Mouse (Mus musculus) liver, embryonic 14.5 days (tissue): ENCODE results near the gene Sf3b6. TPM values are rescaled to one million over a fixed set of nuclear protein-coding genes. Genes with fewer than 3 reads are reported as not detected.

Experiments
- ATAC-seq: fragments of 200-750 bp; cut with Nextera tagmentation; 2 replicates; pipeline ENCODE4 v1.8.0; 2017; ENCODE audit warnings: moderate number of reproducible peaks, mild to moderate bottlenecking, moderate library complexity; ENCODE audit not compliant: insufficient read depth
- DNase-seq, 3 experiments: peaks; one replicate each; pipeline ENCODE4 v3.0.0-alpha.2; 2012 to 2013; ENCODE audit warnings: low read depth in 3 of 3, low spot score in 3 of 3
- H3K27ac ChIP-seq: fragments of 300-500 bp; sonication (generic); 2 replicates; pipeline ENCODE4 v1.5.1; 2014; ENCODE audit warnings: moderate library complexity, mild to moderate bottlenecking, control low read depth, inconsistent platforms
- H3K27me3 ChIP-seq: fragments of 300-500 bp; sonication (generic); 2 replicates; pipeline ENCODE4 v1.6.1; 2014; ENCODE audit warnings: mild to moderate bottlenecking, low read length, moderate library complexity; ENCODE audit not compliant: control insufficient read depth, insufficient read depth
- H3K36me3 ChIP-seq: fragments of 300-500 bp; sonication (generic); replicated peaks from 2 replicates; pipeline ENCODE4 v1.6.1; 2014; ENCODE audit warnings: low read depth; ENCODE audit not compliant: control insufficient read depth, insufficient read depth
- H3K4me1 ChIP-seq, 2 experiments: fragments of 200-500 bp in 1 of 2; fragments of 300-500 bp in 1 of 2; sonication (generic) in 1 of 2; replicated peaks; 2 replicates each; pipeline ENCODE4 v1.6.1; 2012 to 2014; ENCODE audit warnings: antibody characterized with exemption in 1 of 2, inconsistent platforms in 1 of 2, low read length in 1 of 2; ENCODE audit not compliant: control insufficient read depth in 2 of 2, insufficient read depth in 2 of 2
- H3K4me2 ChIP-seq: fragments of 300-500 bp; sonication (generic); 2 replicates; pipeline ENCODE4 v1.6.1; 2014; ENCODE audit warnings: low read depth, mild to moderate bottlenecking, control low read depth, moderate library complexity
- H3K4me3 ChIP-seq, 2 experiments: fragments of 200-500 bp in 1 of 2; fragments of 300-500 bp in 1 of 2; sonication (generic) in 1 of 2; 2 replicates each; pipeline ENCODE4 v1.5.1; 2012 to 2014; ENCODE audit warnings: low read depth in 2 of 2, low read length in 2 of 2, mild to moderate bottlenecking in 2 of 2, control low read depth in 1 of 2, inconsistent platforms in 1 of 2, moderate library complexity in 1 of 2; ENCODE audit not compliant: insufficient read depth in 1 of 2
- H3K9ac ChIP-seq: fragments of 300-500 bp; sonication (generic); replicated peaks from 2 replicates; pipeline ENCODE4 v1.6.1; 2014; ENCODE audit warnings: mild to moderate bottlenecking, control low read depth, moderate library complexity
- H3K9me3 ChIP-seq: fragments of 300-500 bp; sonication (generic); 2 replicates; pipeline ENCODE4 v1.6.1; 2016; ENCODE audit warnings: low read length, mixed read lengths; ENCODE audit not compliant: control insufficient read depth
- CTCF ChIP-seq: IDR thresholded peaks from 2 replicates; pipeline ENCODE4 v1.5.1; 2016; ENCODE audit warnings: antibody characterized with exemption, low read depth, control low read depth
- EP300 ChIP-seq: IDR thresholded peaks from 2 replicates; pipeline ENCODE4 v1.6.1; 2016; ENCODE audit warnings: antibody characterized with exemption, low read depth
- WGBS: fragments of 180-500 bp; shearing (Covaris S2); extraction: QIAGEN DNeasy Blood & Tissue Kit; methylation state at CpG from one replicate; pipeline ENCODE4 v1.1.7; 2014; ENCODE audit not compliant: insufficient replicate concordance; 5-methylcytosine and 5-hydroxymethylcytosine counted together
- polyA plus RNA-seq, 2 experiments: library from polyadenylated mRNA; depleted of rRNA in 1 of 2; stranded (reverse) in 1 of 2; unstranded in 1 of 2; fragments of >200 nt; fragmentation: Nextera tagmentation in 1 of 2; extraction: Ambion mirVana in 1 of 2; gene quantifications; 2 replicates each; pipeline versions ENCODE4 v1.2.1 to v1.2.3; 2012 to 2014

Gene Sf3b6
- polyA plus RNA-seq, 2 experiments: 72.6 to 187 TPM

- H3K4me1 ChIP-seq: peaks cover 9 to 22% of the 10 kb centered on the region in 2 experiments
- 11% methylated on average over 6 of the region's 6 CpGs for WGBS
- ATAC-seq: no peak
- H3K4me2 ChIP-seq: peak overlapping the region; percentile 99
- peak overlapping the region in 1 of 2 experiments; percentile 34; a peak in 2 of 4 replicates for H3K4me3 ChIP-seq
- peaks cover 7% of the 10 kb centered on the region for H3K27me3 ChIP-seq
- no peak overlapping the region for H3K27ac ChIP-seq
- H3K9me3 ChIP-seq: no peaks in the 10 kb centered on the region
- TF ChIP-seq EP300 (no peak), CTCF (no peak)
- no peak overlapping the region for H3K9ac ChIP-seq
- no peak for DNase-seq
- no peaks in the 10 kb centered on the region for H3K36me3 ChIP-seq
Measured at GRCm38 (mm10) chr12:4840010-4840409, 22.7 kb downstream of the Sf3b6 start.

DNA sequence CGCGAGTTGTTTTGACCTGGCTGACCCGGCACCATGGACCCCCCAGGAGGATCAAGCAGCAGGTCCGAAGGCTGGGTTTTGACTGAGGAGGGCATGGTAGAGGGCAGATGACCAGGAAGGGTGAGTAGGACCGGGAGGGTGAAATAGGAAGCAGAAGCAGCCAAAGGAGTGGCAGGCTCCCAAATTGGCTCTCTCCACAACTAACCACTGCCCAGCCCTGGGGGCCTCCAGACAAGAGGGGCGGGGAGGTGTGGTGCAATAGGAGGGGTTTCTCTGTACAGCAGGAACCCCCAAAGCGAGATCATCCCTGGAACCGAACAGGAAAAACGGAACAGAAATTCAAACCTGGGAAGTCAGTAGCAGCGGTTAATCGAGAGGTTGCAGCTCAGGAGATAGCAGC lies 23.4 kb downstream of the Sf3b6 start:
- TF ChIP-seq EP300: no peak
- no peak for TF ChIP-seq CTCF
- Histone ChIP-seq H3K4me3 (peak overlapping the region; percentile 51 to 80), H3K9ac (peak overlapping the region; percentile 68), H3K9me3 (no peaks in the 10 kb centered on the region), H3K4me1 (peaks cover 9 to 22% of the 10 kb centered on the region in 2 experiments), H3K36me3 (no peaks in the 10 kb centered on the region), H3K27me3 (peaks cover 7% of the 10 kb centered on the region), H3K4me2 (peak overlapping the region; percentile 99), H3K27ac (no peak overlapping the region)
- 1% methylated on average over 11 of the region's 11 CpGs for WGBS
- ATAC-seq: no peak
- DNase-seq: no peak

- ATAC-seq: peak; percentile 39
- Histone ChIP-seq H3K9me3 (no peaks in the 10 kb centered on the region), H3K9ac (peak within 1 kb of the TSS; percentile 68), H3K27me3 (peaks cover 7% of the 10 kb centered on the region), H3K4me3 (peak within 1 kb of the TSS; percentile 51 to 80), H3K27ac (no peak within 1 kb of the TSS), H3K4me1 (peaks cover 9 to 22% of the 10 kb centered on the region in 2 experiments), H3K4me2 (peak within 1 kb of the TSS; percentile 99), H3K36me3 (no peaks in the 10 kb centered on the region)
- DNase-seq: peak; percentile 24 to 36 (median 27)
- whole genome bisulfite sequencing: 1% methylated on average over 37 of the region's 37 CpGs
- TF ChIP-seq EP300 (no peak), CTCF (no peak)
Measured at GRCm38 (mm10) chr12:4841392-4841887, 24.1 kb downstream of the Sf3b6 start, which contains the start of gene Fkbp1b. TSS of gene Fkbp1b (minus strand) at chr12:4841591.

DNA sequence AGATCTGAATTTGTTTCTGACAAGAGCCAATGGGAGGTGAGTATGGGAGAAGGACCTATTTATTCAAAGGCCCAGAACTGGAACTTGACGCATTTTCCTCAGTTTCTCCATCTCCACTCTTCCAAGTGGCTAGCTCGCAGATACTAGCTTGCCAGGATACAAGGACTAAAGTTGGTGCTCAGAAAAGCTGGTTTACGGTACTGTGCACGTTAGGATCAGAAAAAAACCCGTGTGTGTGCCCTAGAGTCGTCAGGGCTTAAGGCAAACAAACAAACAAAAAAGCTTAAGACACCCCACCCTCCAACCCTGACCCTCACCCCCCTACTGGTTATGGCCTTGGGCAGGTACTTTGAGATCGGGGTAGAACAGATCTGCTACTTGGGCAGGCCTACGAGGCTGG lies 25.1 kb downstream of the Sf3b6 start:
- Histone ChIP-seq H3K27me3 (peaks cover 7% of the 10 kb centered on the region), H3K36me3 (no peaks in the 10 kb centered on the region), H3K4me1 (peaks cover 9 to 20% of the 10 kb centered on the region in 2 experiments), H3K9me3 (no peaks in the 10 kb centered on the region), H3K27ac (no peak overlapping the region), H3K4me2 (peak overlapping the region; percentile 99), H3K4me3 (no peak overlapping the region; a peak in 1 of 4 replicates), H3K9ac (no peak overlapping the region)
- DNase-seq (no peak), ATAC-seq (no peak)
- 76% methylated on average over 8 of the region's 8 CpGs for WGBS
- TF ChIP-seq CTCF: no peak
- no peak for TF ChIP-seq EP300

- H3K4me3 ChIP-seq: peak within 1 kb of the TSS; percentile 79 to 100
- H3K36me3 ChIP-seq: no peaks in the 10 kb centered on the region
- H3K4me2 ChIP-seq: peak within 1 kb of the TSS; percentile 99
- DNase-seq (peak; percentile 81 to 85 (median 85)), ATAC-seq (peak; percentile 91)
- under 1% methylated on average over 30 of the region's 30 CpGs for WGBS
- no peaks in the 10 kb centered on the region for H3K9me3 ChIP-seq
- H3K9ac ChIP-seq: peak within 1 kb of the TSS; percentile 78
- H3K27me3 ChIP-seq: peaks cover 7% of the 10 kb centered on the region
- TF ChIP-seq CTCF: no peak
- TF ChIP-seq EP300: no peak
- H3K4me1 ChIP-seq: peaks cover 9 to 20% of the 10 kb centered on the region in 2 experiments
- H3K27ac ChIP-seq: peak within 1 kb of the TSS; percentile 37
Measured at GRCm38 (mm10) chr12:4842890-4843597, 25.7 kb downstream of the Sf3b6 start, which contains the start of gene Wdcp. TSS of gene Wdcp (plus strand) at chr12:4843303.
